Mouse (Mus musculus): Measurements from ENCODE around the gene Hoxa11. TPM values are rescaled to one million over a fixed set of nuclear protein-coding genes. Genes with fewer than 3 reads are reported as not detected.
A peak's percentile ranks its signal among the peaks of the same experiment; 100 is the strongest.

Gene Hoxa11
- polyA plus RNA-seq, 2 experiments: 31.1 to 32.6 TPM

DNA sequence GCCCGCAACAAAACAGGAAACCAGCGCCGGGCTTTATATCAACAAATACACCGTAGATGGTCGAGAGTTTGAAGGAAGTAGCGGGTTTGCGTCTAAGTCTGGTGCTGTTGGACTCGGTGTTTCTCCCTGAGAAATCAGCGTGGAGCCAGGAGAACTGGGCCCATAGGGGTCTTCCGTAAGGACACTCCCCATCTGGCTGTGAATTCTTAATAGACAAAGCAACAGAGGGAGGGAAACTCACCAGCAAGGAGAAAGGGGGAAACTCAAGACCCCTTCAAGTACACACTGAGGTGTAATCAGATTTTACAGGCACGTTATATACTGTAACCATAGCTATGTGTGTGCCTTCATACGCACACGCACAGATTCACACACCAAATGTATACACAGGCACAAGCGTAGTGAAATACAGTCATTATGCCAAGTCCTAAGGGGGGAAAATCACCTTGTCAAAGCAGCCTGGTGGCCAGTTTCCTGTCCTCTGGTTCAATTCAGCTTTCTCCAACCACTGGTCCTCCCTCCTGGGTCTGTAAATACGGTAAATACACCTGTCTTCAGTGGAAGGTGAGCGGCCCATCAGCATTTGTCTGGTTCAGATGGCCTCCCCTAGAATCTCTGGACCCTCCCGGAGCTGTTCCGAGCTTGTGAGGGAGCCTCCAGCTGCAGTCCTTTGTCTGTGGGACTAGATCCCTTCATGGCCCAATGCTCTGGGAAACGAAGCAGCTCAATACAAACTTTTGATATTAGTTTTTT lies 20.5 kb upstream of the Hoxa11 start:
- H3K4me2 ChIP-seq (replicated peaks; ENCODE audit: low read depth, low read length, severe bottlenecking): peak overlapping the region; percentile 96
- no peak for TF ChIP-seq POLR2A (IDR thresholded peaks at IDR 0.05; ENCODE audit: borderline replicate concordance, extremely low read depth, insufficient read depth, insufficient read length)
- DNase-seq (ENCODE audit: low spot score): peak; percentile 13
- H3K4me3 ChIP-seq (replicated peaks; ENCODE audit: low read length): peak overlapping the region; percentile 76
- no peaks in the 10 kb centered on the region for H3K36me3 ChIP-seq (ENCODE audit: control insufficient read depth, insufficient read depth, low read length)
- no peaks in the 10 kb centered on the region for H3K9me3 ChIP-seq (ENCODE audit: control insufficient read depth, low read length)
- 2% methylated on average over 19 of the region's 19 CpGs for WGBS
- H3K27ac ChIP-seq (replicated peaks; ENCODE audit: low read depth, low read length): peak overlapping the region; percentile 95
- H3K9ac ChIP-seq (ENCODE audit: low read depth, low read length, severe bottlenecking): peak overlapping the region; percentile 99
- H3K27me3 ChIP-seq (ENCODE audit: control insufficient read depth, insufficient read depth, low read length): peaks cover 40% of the 10 kb centered on the region
- H3K4me1 ChIP-seq (ENCODE audit: control insufficient read depth, insufficient read depth, low read length): peaks cover 16% of the 10 kb centered on the region
- peak; percentile 31; the same call in 1 of the 2 replicates for ATAC-seq (ENCODE audit: low FRiP score, low read depth)

DNA sequence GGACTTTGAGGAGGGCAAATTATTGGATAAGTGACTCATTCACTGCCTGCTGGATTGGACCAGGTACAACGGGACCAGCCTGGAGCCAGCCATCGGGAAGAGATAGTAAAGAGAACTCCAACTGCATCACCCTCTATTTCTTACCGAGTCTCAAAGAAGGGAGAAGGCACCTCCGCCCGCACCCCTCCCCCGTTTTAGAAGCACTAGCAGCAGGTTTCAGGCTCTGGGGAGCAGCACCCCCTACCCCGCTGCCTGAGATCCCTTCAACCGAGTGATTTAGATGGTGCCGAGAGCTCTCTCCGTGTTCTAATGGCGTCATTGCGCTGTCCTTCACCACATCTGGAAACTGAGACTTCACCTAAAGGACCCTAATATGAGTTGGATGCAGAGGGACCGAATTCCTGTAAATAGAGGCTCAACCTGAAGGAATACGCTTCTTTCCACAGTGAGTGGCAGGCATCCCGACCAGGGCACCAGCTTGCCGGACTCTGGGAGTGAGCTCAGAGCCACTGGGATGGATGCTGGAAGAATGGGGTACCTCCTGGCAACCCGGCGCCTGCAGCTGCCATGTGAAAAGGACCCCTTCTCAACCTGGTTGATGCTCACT lies 19.8 kb upstream of the Hoxa11 start:
- peaks cover 35% of the 10 kb centered on the region for H3K27me3 ChIP-seq (ENCODE audit: control insufficient read depth, insufficient read depth, low read length)
- H3K9me3 ChIP-seq (ENCODE audit: control insufficient read depth, low read length): no peaks in the 10 kb centered on the region
- ATAC-seq (ENCODE audit: low FRiP score, low read depth) (no peak), DNase-seq (ENCODE audit: low spot score) (no peak)
- H3K4me2 ChIP-seq (replicated peaks; ENCODE audit: low read depth, low read length, severe bottlenecking): peak overlapping the region; percentile 96
- peak overlapping the region; percentile 76 for H3K4me3 ChIP-seq (replicated peaks; ENCODE audit: low read length)
- TF ChIP-seq POLR2A (IDR thresholded peaks at IDR 0.05; ENCODE audit: borderline replicate concordance, extremely low read depth, insufficient read depth, insufficient read length): no peak
- WGBS: 2% methylated on average over 18 of the region's 18 CpGs
- H3K4me1 ChIP-seq (ENCODE audit: control insufficient read depth, insufficient read depth, low read length): peaks cover 11% of the 10 kb centered on the region
- peak overlapping the region; percentile 95 for H3K27ac ChIP-seq (replicated peaks; ENCODE audit: low read depth, low read length)
- no peaks in the 10 kb centered on the region for H3K36me3 ChIP-seq (ENCODE audit: control insufficient read depth, insufficient read depth, low read length)
- H3K9ac ChIP-seq (ENCODE audit: low read depth, low read length, severe bottlenecking): peak overlapping the region; percentile 99

DNA sequence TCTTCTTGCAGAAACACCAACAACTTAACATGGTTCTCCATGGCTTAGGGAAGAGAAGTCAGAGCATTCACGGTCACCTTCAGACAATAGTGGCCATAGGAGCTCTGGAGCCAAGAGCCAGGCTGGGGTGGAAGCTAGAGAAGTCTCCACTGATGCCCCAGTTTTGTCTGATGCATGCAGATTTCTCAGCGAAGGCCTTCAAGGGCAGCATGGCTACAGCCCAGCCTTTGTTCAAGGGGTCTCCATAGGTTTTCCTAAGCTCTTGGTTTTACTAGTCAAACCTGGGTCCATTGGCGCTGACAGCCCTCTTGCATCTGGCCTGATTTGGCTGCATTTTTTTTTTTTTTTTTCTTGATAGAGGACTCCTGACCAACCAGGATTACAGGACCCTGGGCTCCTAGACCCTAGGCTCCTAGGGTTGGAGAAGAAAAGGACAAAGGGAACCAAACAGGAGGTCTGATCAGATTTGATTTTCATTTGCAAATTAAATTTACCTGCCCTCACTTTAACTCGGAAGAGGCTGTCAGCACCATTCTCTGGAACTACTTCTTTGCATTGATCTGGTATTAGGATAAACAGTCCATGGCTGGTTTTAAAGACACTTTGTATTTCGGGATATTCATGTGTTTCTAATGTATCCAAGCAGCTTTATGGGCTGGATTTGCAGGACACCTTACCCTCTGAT lies 18.6 kb upstream of the Hoxa11 start:
- Histone ChIP-seq H3K4me3 (replicated peaks; ENCODE audit: low read length) (peak overlapping the region; percentile 76), H3K36me3 (ENCODE audit: control insufficient read depth, insufficient read depth, low read length) (no peaks in the 10 kb centered on the region), H3K9me3 (ENCODE audit: control insufficient read depth, low read length) (no peaks in the 10 kb centered on the region), H3K9ac (ENCODE audit: low read depth, low read length, severe bottlenecking) (peak overlapping the region; percentile 99), H3K4me2 (replicated peaks; ENCODE audit: low read depth, low read length, severe bottlenecking) (peak overlapping the region; percentile 96), H3K27me3 (ENCODE audit: control insufficient read depth, insufficient read depth, low read length) (peaks cover 27% of the 10 kb centered on the region), H3K4me1 (ENCODE audit: control insufficient read depth, insufficient read depth, low read length) (peaks cover 10% of the 10 kb centered on the region; the same call in 1 of the 2 replicates), H3K27ac (replicated peaks; ENCODE audit: low read depth, low read length) (peak overlapping the region; percentile 95)
- peak; percentile 6 for DNase-seq (ENCODE audit: low spot score)
- 11% methylated on average over 5 of the region's 5 CpGs for WGBS
- no peak for ATAC-seq (ENCODE audit: low FRiP score, low read depth)
- TF ChIP-seq POLR2A (IDR thresholded peaks at IDR 0.05; ENCODE audit: borderline replicate concordance, extremely low read depth, insufficient read depth, insufficient read length): no peak

DNA sequence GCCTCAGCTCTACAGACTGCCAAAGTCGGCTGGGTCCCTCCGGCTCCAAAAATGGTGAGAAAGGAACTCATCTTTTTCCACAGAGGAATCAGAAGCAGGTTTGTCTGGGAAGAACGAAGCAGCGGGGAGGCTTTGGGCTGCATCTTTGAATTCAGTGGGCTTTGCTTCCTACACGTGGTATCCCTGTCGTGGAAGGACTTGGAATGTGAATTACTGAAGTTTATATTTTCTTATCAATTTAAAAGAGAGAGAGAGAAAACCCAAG lies 17.6 kb upstream of the Hoxa11 start:
- no peak for TF ChIP-seq POLR2A (IDR thresholded peaks at IDR 0.05; ENCODE audit: borderline replicate concordance, extremely low read depth, insufficient read depth, insufficient read length)
- DNase-seq (ENCODE audit: low spot score) (peak; percentile 4), ATAC-seq (ENCODE audit: low FRiP score, low read depth) (no peak)
- Histone ChIP-seq H3K4me3 (replicated peaks; ENCODE audit: low read length) (peak overlapping the region; percentile 76), H3K4me1 (ENCODE audit: control insufficient read depth, insufficient read depth, low read length) (peaks cover 9% of the 10 kb centered on the region; the same call in 1 of the 2 replicates), H3K4me2 (replicated peaks; ENCODE audit: low read depth, low read length, severe bottlenecking) (peak overlapping the region; percentile 96), H3K9ac (ENCODE audit: low read depth, low read length, severe bottlenecking) (peak overlapping the region; percentile 99), H3K36me3 (ENCODE audit: control insufficient read depth, insufficient read depth, low read length) (0 out of 2 replicates have a peak, but pooled peaks cover under 1% of the 10 kb centered on the region), H3K27me3 (ENCODE audit: control insufficient read depth, insufficient read depth, low read length) (peaks cover 17% of the 10 kb centered on the region; the same call in 1 of the 2 replicates), H3K9me3 (ENCODE audit: control insufficient read depth, low read length) (no peaks in the 10 kb centered on the region), H3K27ac (replicated peaks; ENCODE audit: low read depth, low read length) (peak overlapping the region; percentile 95)
- WGBS: 5% methylated on average over 6 of the region's 6 CpGs

All from limb, embryonic 14.5 days (tissue).